Mouse (Mus musculus) central nervous system, embryonic 18 days (tissue): ENCODE data around the gene Zfp120. TPM values are rescaled to one million over a fixed set of nuclear protein-coding genes. Genes with fewer than 3 reads are reported as not detected.

ENCODE experiments used
- polyA plus RNA-seq: library from polyadenylated mRNA; depleted of rRNA; stranded (reverse); fragments of >200 nt; gene quantifications from 2 replicates; pipeline ENCODE4 v1.2.3, GENCODE M21; 2012; rRNA removed

Zfp120 gene
- polyA plus RNA-seq, result 3.9 and 4.0 TPM in 2 replicates

DNA sequence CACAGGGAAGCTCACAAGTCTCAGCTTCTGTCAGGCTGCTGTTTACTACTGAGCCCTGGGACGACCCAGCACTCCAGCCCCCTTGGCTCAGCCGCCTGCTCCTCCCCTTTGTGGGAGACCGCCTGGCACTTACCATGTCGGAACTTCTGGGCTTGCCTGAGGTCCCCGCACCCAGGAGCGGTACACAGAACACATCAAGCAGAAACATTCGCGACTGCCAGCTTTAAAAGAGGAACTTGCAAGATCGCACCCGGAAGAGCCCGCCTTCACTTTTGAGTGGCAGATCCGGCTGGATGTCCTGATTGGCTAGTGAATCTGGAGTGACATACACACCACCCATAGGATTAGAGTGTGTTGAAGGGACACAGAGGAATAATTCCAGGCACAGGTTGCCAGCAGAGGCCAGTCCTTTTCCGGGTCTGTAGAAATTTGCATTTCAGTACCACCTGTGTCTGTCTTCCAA is at the start of gene Zfp120:
TSS of gene Zfp120 (minus strand) at position 274 of the 463 bp plus-strand sequence.

GRCm38 (mm10) chr2:150181570-150181999 is 45.1 kb upstream of the Zfp120 start, which contains the start of gene Gm14139:
Gene Gm14139 (plus strand): TSS chr2:150181755.

GRCm38 (mm10) chr2:150179579-150179978 is 43.1 kb upstream of the Zfp120 start, which contains the start of gene Gm10770:
Gene Gm10770 (minus strand): TSS chr2:150179679.

Other genes with a start within 250 kb of the Zfp120 start
- not detected in 2 replicates for gene Gm10770, start 43.0 kb upstream of the Zfp120 start, polyA plus RNA-seq
- not detected in 2 replicates for gene Gm14139, start 45.0 kb upstream of the Zfp120 start, polyA plus RNA-seq
- gene Zfp937, start 81.4 kb upstream of the Zfp120 start, polyA plus RNA-seq, result 3.3 and 3.4 TPM in 2 replicates
- 0.92 and 1.2 TPM in 2 replicates for gene Gm21994, start 118.9 kb upstream of the Zfp120 start, polyA plus RNA-seq
- gene Gm14124, start 120.8 kb upstream of the Zfp120 start, polyA plus RNA-seq, result 0.01 and 0.06 TPM in 2 replicates
- not detected in 2 replicates for gene Gm10130, start 187.0 kb upstream of the Zfp120 start, polyA plus RNA-seq
- gene 3300002I08Rik, start 226.1 kb upstream of the Zfp120 start, polyA plus RNA-seq, result 6.3 and 6.8 TPM in 2 replicates